Mouse (Mus musculus) liver, adult 2 months (tissue): Measurements from ENCODE around the gene Trim66.

ENCODE experiments used
- CTCF ChIP-seq: fragments of 200-500 bp; IDR thresholded peaks from 2 replicates; pipeline ENCODE4 v1.5.1; 2011; ENCODE audit warnings: low read depth, low read length, control low read depth
- POLR2A ChIP-seq: fragments of 200-500 bp; IDR thresholded peaks from 2 replicates; pipeline ENCODE4 v1.6.1; 2011; ENCODE audit warnings: low read length, control low read depth; ENCODE audit not compliant: insufficient read depth; ENCODE audit errors: extremely low read depth

- TF ChIP-seq CTCF (no peak), POLR2A (no peak)
Measured at GRCm38 (mm10) chr7:109546186-109546585, 38.3 kb upstream of the Trim66 start.
